Mouse (Mus musculus): ENCODE measurements around the gene Fcho1. TPM values are rescaled to one million over a fixed set of nuclear protein-coding genes. Genes with fewer than 3 reads are reported as not detected.

The Fcho1 gene
- polyA plus RNA-seq, 1 experiment from 2014 or later, result 19.5 TPM

GRCm38 (mm10) chr8:71670198-71670597, 55.3 kb downstream of the Fcho1 start:
- no peak for ATAC-seq
- WGBS (ENCODE audit: insufficient replicate concordance), result 22% methylated on average over 12 of the region's 12 CpGs
- Histone ChIP-seq H3K4me2 (peak overlapping the region; percentile 92), H3K27me3 (replicated peaks) (peaks cover 59% of the 10 kb centered on the region), H3K9me3 (replicated peaks) (no peaks in the 10 kb centered on the region), H3K36me3 (no peaks in the 10 kb centered on the region), H3K27ac (no peak overlapping the region), H3K9ac (no peak overlapping the region), H3K4me1 (peaks cover 52% of the 10 kb centered on the region), H3K4me3 (peak overlapping the region; percentile 58)

GRCm38 (mm10) chr8:71668220-71668975, 57.1 kb downstream of the Fcho1 start:
- 0 out of 2 replicates have a peak overlapping the region, but pooled peaks have one; percentile 12 for H3K27ac ChIP-seq
- H3K4me1 ChIP-seq, result peaks cover 55% of the 10 kb centered on the region
- H3K36me3 ChIP-seq, result no peaks in the 10 kb centered on the region
- H3K9ac ChIP-seq, result no peak overlapping the region
- WGBS (ENCODE audit: insufficient replicate concordance), result 2% methylated on average over 21 of the region's 21 CpGs
- peak overlapping the region; percentile 47 for H3K4me2 ChIP-seq
- no peaks in the 10 kb centered on the region for H3K9me3 ChIP-seq (replicated peaks)
- H3K27me3 ChIP-seq (replicated peaks), result peaks cover 64% of the 10 kb centered on the region
- ATAC-seq, result no peak
- peak overlapping the region; percentile 22; the same call in 1 of the 2 replicates for H3K4me3 ChIP-seq

GRCm38 (mm10) chr8:71667256-71667655, 58.3 kb downstream of the Fcho1 start:
- no peak overlapping the region for H3K9ac ChIP-seq
- H3K4me1 ChIP-seq, result peaks cover 53% of the 10 kb centered on the region
- H3K4me3 ChIP-seq, result no peak overlapping the region
- H3K27ac ChIP-seq, result 0 out of 2 replicates have a peak overlapping the region, but pooled peaks have one; percentile 15
- peaks cover 75% of the 10 kb centered on the region for H3K27me3 ChIP-seq (replicated peaks)
- H3K9me3 ChIP-seq (replicated peaks), result no peaks in the 10 kb centered on the region
- no peak overlapping the region for H3K4me2 ChIP-seq
- H3K36me3 ChIP-seq, result no peaks in the 10 kb centered on the region
- no peak for ATAC-seq
- WGBS (ENCODE audit: insufficient replicate concordance), result 62% methylated on average over 5 of the region's 5 CpGs

- no peak for ATAC-seq
- Histone ChIP-seq H3K27me3 (replicated peaks) (peaks cover 79% of the 10 kb centered on the region), H3K9ac (no peak overlapping the region), H3K4me1 (peaks cover 49% of the 10 kb centered on the region), H3K9me3 (replicated peaks) (no peaks in the 10 kb centered on the region), H3K4me3 (no peak overlapping the region), H3K36me3 (no peaks in the 10 kb centered on the region), H3K4me2 (no peak overlapping the region), H3K27ac (no peak overlapping the region)
- 66% methylated on average over 1 of the region's 1 CpGs for WGBS (ENCODE audit: insufficient replicate concordance)
Measured at GRCm38 (mm10) chr8:71666855-71667254, 58.7 kb downstream of the Fcho1 start.

GRCm38 (mm10) chr8:71665331-71666130, 60.0 kb downstream of the Fcho1 start:
- H3K4me1 ChIP-seq, result peaks cover 37% of the 10 kb centered on the region
- H3K27me3 ChIP-seq (replicated peaks), result peaks cover 78% of the 10 kb centered on the region
- H3K36me3 ChIP-seq, result no peaks in the 10 kb centered on the region
- H3K9me3 ChIP-seq (replicated peaks), result no peaks in the 10 kb centered on the region
- H3K9ac ChIP-seq, result no peak overlapping the region
- peak overlapping the region; percentile 29 for H3K4me3 ChIP-seq
- ATAC-seq, result peak; percentile 69
- H3K4me2 ChIP-seq, result peak overlapping the region; percentile 64
- 3% methylated on average over 22 of the region's 22 CpGs for WGBS (ENCODE audit: insufficient replicate concordance)
- H3K27ac ChIP-seq, result no peak overlapping the region

- H3K4me1 ChIP-seq, result peaks cover 26% of the 10 kb centered on the region
- no peak overlapping the region for H3K4me3 ChIP-seq
- peak; percentile 33; the same call in 1 of the 2 replicates for ATAC-seq
- no peak overlapping the region for H3K27ac ChIP-seq
- H3K9me3 ChIP-seq (replicated peaks), result no peaks in the 10 kb centered on the region
- H3K27me3 ChIP-seq (replicated peaks), result peaks cover 79% of the 10 kb centered on the region
- H3K36me3 ChIP-seq, result no peaks in the 10 kb centered on the region
- WGBS (ENCODE audit: insufficient replicate concordance), result 10% methylated on average over 36 of the region's 36 CpGs
- H3K9ac ChIP-seq, result no peak overlapping the region
- H3K4me2 ChIP-seq, result peak overlapping the region; percentile 28; the same call in 1 of the 2 replicates
Measured at GRCm38 (mm10) chr8:71660325-71661120, 65.0 kb downstream of the Fcho1 start.

GRCm38 (mm10) chr8:71659751-71660150, 65.8 kb downstream of the Fcho1 start:
- Histone ChIP-seq H3K9me3 (replicated peaks) (no peaks in the 10 kb centered on the region), H3K4me1 (peaks cover 24% of the 10 kb centered on the region), H3K4me2 (no peak overlapping the region), H3K4me3 (no peak overlapping the region), H3K27ac (no peak overlapping the region), H3K27me3 (replicated peaks) (peaks cover 87% of the 10 kb centered on the region), H3K36me3 (no peaks in the 10 kb centered on the region), H3K9ac (no peak overlapping the region)
- WGBS (ENCODE audit: insufficient replicate concordance), result 56% methylated on average over 1 of the region's 1 CpGs
- ATAC-seq, result no peak

- H3K9ac ChIP-seq, result no peak overlapping the region
- no peaks in the 10 kb centered on the region for H3K9me3 ChIP-seq (replicated peaks)
- H3K4me3 ChIP-seq, result no peak overlapping the region
- H3K27ac ChIP-seq, result no peak overlapping the region
- H3K4me1 ChIP-seq, result peaks cover 28% of the 10 kb centered on the region
- no peaks in the 10 kb centered on the region for H3K36me3 ChIP-seq
- 0 out of 2 replicates have a peak overlapping the region, but pooled peaks have one; percentile 6 for H3K4me2 ChIP-seq
- peaks cover 95% of the 10 kb centered on the region for H3K27me3 ChIP-seq (replicated peaks)
- WGBS (ENCODE audit: insufficient replicate concordance), result 20% methylated on average over 17 of the region's 17 CpGs
- ATAC-seq, result no peak
Measured at GRCm38 (mm10) chr8:71658515-71659049, 66.9 kb downstream of the Fcho1 start.

Other genes starting within 250 kb of the Fcho1 start
- gene Ano8, start 239.8 kb downstream of the Fcho1 start, polyA plus RNA-seq (2016; fragmentation: Nextera tagmentation; extraction: Ambion mirVana), result 1.2 TPM in 2 replicates
- gene Gtpbp3, start 237.6 kb downstream of the Fcho1 start, polyA plus RNA-seq (2016; fragmentation: Nextera tagmentation; extraction: Ambion mirVana), result 9.3 and 9.6 TPM in 2 replicates
- gene Plvap, start 214.0 kb downstream of the Fcho1 start, polyA plus RNA-seq (2016; fragmentation: Nextera tagmentation; extraction: Ambion mirVana), result 44.8 and 46.7 TPM in 2 replicates
- 0.30 and 0.57 TPM in 2 replicates for gene Ccdc194, start 200.0 kb downstream of the Fcho1 start, polyA plus RNA-seq (2016; fragmentation: Nextera tagmentation; extraction: Ambion mirVana)
- gene Bst2, start 188.3 kb downstream of the Fcho1 start, polyA plus RNA-seq (2016; fragmentation: Nextera tagmentation; extraction: Ambion mirVana), result 28.7 and 29.4 TPM in 2 replicates
- 39.2 and 42.7 TPM in 2 replicates for gene Mvb12a, start 182.8 kb downstream of the Fcho1 start, polyA plus RNA-seq (2016; fragmentation: Nextera tagmentation; extraction: Ambion mirVana)
- gene Tmem221, start 166.8 kb downstream of the Fcho1 start, polyA plus RNA-seq (2016; fragmentation: Nextera tagmentation; extraction: Ambion mirVana), result 0.61 and 0.75 TPM in 2 replicates
- gene Nxnl1, start 159.1 kb downstream of the Fcho1 start, polyA plus RNA-seq (2016; fragmentation: Nextera tagmentation; extraction: Ambion mirVana), result 0.32 and 0.36 TPM in 2 replicates
- 4.1 and 4.4 TPM in 2 replicates for gene Slc27a1, start 156.8 kb downstream of the Fcho1 start, polyA plus RNA-seq (2016; fragmentation: Nextera tagmentation; extraction: Ambion mirVana)
- 138 and 144 TPM in 2 replicates for gene Pgls, start 133.5 kb downstream of the Fcho1 start, polyA plus RNA-seq (2016; fragmentation: Nextera tagmentation; extraction: Ambion mirVana)
- gene Fam129c, start 128.1 kb downstream of the Fcho1 start, polyA plus RNA-seq (2016; fragmentation: Nextera tagmentation; extraction: Ambion mirVana), result 1.3 and 2.3 TPM in 2 replicates
- 29.0 and 30.1 TPM in 2 replicates for gene Colgalt1, start 114.7 kb downstream of the Fcho1 start, polyA plus RNA-seq (2016; fragmentation: Nextera tagmentation; extraction: Ambion mirVana)
- gene Unc13a, start 54.0 kb downstream of the Fcho1 start, polyA plus RNA-seq (2016; fragmentation: Nextera tagmentation; extraction: Ambion mirVana), result 0.22 and 0.31 TPM in 2 replicates
- 9.2 and 10.4 TPM in 2 replicates for gene Jak3, start 49.4 kb downstream of the Fcho1 start, polyA plus RNA-seq (2016; fragmentation: Nextera tagmentation; extraction: Ambion mirVana)
- gene Insl3, start 36.5 kb downstream of the Fcho1 start, polyA plus RNA-seq (2016; fragmentation: Nextera tagmentation; extraction: Ambion mirVana), result 1.5 and 2.1 TPM in 2 replicates
- 3.6 and 4.2 TPM in 2 replicates for gene B3gnt3, start 23.9 kb downstream of the Fcho1 start, polyA plus RNA-seq (2016; fragmentation: Nextera tagmentation; extraction: Ambion mirVana)
- 2.0 and 2.5 TPM in 2 replicates for gene Zfp709, start 156.3 kb upstream of the Fcho1 start, polyA plus RNA-seq (2016; fragmentation: Nextera tagmentation; extraction: Ambion mirVana)
- 1.1 and 1.4 TPM in 2 replicates for gene Zfp882, start 182.9 kb upstream of the Fcho1 start, polyA plus RNA-seq (2016; fragmentation: Nextera tagmentation; extraction: Ambion mirVana)
- gene Zfp617, start 182.9 kb upstream of the Fcho1 start, polyA plus RNA-seq (2016; fragmentation: Nextera tagmentation; extraction: Ambion mirVana), result 12.4 and 13.1 TPM in 2 replicates
- gene Zfp961, start 225.3 kb upstream of the Fcho1 start, polyA plus RNA-seq (2016; fragmentation: Nextera tagmentation; extraction: Ambion mirVana), result 13.4 and 14.1 TPM in 2 replicates

Measured in liver, embryonic 12.5 days (tissue).